Mouse (Mus musculus): Measurements from ENCODE around the gene Runx2. TPM values are rescaled to one million over a fixed set of nuclear protein-coding genes. Genes with fewer than 3 reads are reported as not detected.

Gene Runx2
- polyA plus RNA-seq, 1 experiment from 2014 or later = 10.1 TPM

DNA sequence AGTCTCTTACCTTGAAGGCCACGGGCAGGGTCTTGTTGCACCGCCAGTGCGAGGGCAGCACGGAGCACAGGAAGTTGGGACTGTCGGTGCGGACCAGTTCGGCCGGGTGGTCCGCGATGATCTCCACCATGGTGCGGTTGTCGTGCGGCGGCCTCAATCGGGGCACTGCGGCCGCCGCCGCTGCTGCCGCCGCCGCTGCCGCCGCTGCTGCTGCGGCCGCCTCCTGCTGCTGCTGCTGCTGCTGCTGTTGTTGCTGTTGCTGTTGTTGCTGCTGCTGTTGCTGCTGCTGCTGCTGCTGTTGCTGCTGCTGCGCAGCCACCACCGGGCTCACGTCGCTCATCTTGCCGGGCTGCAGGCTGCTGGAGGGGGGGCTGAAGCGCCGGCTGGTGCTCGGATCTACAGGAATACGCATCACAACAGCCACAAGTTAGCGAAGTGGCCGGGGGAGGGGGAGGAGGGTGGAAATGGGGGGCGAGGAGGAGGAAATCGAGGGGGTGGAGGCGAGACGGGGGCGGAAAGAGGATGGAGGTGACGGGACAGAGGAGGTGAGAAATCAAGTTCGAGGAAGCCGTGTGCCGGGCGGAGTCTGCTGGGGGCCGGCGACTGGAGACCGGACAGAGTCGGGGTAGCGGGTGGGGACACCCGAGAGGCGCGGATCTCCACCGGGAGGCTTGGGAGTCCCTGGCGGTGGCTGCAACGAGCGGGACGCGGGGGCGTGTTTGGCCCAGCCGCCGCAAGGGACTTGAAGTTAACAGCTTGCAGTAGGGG, 79.2 kb downstream of the Runx2 start:
- H3K4me3 ChIP-seq (ENCODE audit: low read depth, low read length) = peak overlapping the region; percentile 76
- H3K4me2 ChIP-seq (ENCODE audit: low read depth, low read length) = peak overlapping the region; percentile 88
- no peaks in the 10 kb centered on the region; the same call in 1 of the 2 replicates for H3K4me1 ChIP-seq (ENCODE audit: control insufficient read depth, insufficient read depth, low read length)
- H3K36me3 ChIP-seq (replicated peaks; ENCODE audit: control insufficient read depth, insufficient read depth, low read depth, low read length) = no peaks in the 10 kb centered on the region
- H3K9ac ChIP-seq (replicated peaks; ENCODE audit: low read length) = peak overlapping the region; percentile 84
- WGBS = under 1% methylated on average over 54 of the region's 64 CpGs
- DNase-seq (ENCODE audit: low spot score) = peak; percentile 49
- H3K9me3 ChIP-seq (replicated peaks; ENCODE audit: control insufficient read depth, low read length) = no peaks in the 10 kb centered on the region
- no peak; the same call in 1 of the 2 replicates for ATAC-seq (replicated peaks; ENCODE audit: insufficient number of reproducible peaks, low FRiP score, low TSS enrichment, low read depth)
- peaks cover 25% of the 10 kb centered on the region for H3K27me3 ChIP-seq (ENCODE audit: control insufficient read depth, insufficient read depth, low read length)
- peak overlapping the region; percentile 83 for H3K27ac ChIP-seq (replicated peaks; ENCODE audit: low read depth, low read length)

DNA sequence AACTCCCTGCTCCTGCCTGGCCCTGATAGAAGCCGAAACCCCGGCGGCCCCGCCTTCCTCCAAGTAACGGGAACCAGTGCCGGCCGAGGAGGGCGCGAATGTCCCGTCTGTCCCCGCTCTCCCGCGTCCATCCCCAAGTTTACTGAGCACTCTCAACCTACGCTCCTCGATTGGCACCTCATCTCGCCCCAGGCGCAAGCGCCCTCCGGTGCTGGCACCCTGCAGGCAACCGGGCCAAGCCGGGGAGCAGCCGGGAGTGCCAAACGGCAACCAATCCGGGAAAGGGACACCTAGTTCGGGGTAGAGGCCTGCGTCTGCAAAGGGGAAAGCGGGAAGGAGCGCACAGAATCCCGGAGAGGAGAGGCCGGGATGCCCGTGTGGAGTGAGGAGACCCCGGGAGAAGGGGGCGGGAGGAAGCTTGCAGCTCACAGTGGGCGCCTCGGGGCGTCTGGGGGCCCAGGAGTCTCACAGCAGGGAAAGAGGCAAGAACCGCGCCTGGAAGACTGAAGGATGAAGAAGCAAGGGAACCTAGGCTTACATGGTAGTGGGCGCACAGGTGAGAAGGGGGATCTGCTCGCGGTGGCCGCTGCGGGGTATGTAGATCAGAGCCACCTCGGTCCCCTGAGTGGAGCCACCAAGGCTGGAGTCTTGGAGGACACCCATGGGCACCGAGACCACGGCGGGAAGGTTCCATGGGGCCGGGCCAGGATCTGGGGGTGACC, 79.9 kb downstream of the Runx2 start:
- Histone ChIP-seq H3K4me3 (ENCODE audit: low read depth, low read length) (peak overlapping the region; percentile 76), H3K4me1 (ENCODE audit: control insufficient read depth, insufficient read depth, low read length) (no peaks in the 10 kb centered on the region; the same call in 1 of the 2 replicates), H3K9me3 (replicated peaks; ENCODE audit: control insufficient read depth, low read length) (no peaks in the 10 kb centered on the region), H3K9ac (replicated peaks; ENCODE audit: low read length) (peak overlapping the region; percentile 84), H3K36me3 (replicated peaks; ENCODE audit: control insufficient read depth, insufficient read depth, low read depth, low read length) (no peaks in the 10 kb centered on the region), H3K4me2 (ENCODE audit: low read depth, low read length) (peak overlapping the region; percentile 88), H3K27ac (replicated peaks; ENCODE audit: low read depth, low read length) (0 out of 2 replicates have a peak overlapping the region, but pooled peaks have one; percentile 62), H3K27me3 (ENCODE audit: control insufficient read depth, insufficient read depth, low read length) (peaks cover 25% of the 10 kb centered on the region)
- under 1% methylated on average over 48 of the region's 48 CpGs for WGBS
- DNase-seq (ENCODE audit: low spot score) (peak; percentile 53), ATAC-seq (replicated peaks; ENCODE audit: insufficient number of reproducible peaks, low FRiP score, low TSS enrichment, low read depth) (0 out of 2 replicates have a peak, but pooled peaks have one; percentile 12)

DNA sequence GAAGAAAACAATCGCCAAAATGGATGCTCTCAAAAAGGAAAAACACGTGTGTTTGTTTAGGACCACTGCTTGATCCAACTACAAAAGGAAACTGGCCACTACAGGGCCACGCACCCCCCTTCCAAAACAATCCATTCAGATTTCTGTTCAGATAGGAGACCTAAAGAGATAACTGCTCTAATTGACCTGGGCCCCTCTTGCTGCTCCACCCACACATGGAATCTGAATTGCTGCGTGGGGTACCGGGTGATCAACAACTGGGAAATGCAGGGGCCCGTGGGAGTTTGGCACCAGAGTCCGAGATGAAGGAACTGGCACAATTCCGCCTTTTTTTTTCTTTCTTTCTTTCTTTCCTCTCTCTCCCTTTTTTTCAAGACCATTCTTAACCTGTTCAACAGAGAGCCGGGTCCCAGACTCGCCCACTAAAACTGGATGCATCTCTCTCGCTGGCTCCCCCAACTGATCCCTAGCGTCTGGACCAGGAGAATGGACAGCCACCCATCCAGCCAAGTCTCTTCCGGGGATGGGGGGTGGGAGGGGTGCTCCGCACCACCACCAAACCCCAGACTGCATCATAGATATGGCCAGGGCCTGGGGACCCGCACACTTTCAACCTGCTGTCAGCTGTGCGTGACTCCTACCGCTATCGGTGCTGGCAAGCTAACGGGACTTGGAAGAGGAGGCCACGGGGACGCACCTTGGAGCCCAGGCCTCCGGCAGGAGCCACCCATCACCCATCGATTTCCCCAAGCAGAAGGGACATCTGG, 80.9 kb downstream of the Runx2 start:
- Histone ChIP-seq H3K4me2 (ENCODE audit: low read depth, low read length) (peak overlapping the region; percentile 88), H3K4me3 (ENCODE audit: low read depth, low read length) (peak overlapping the region; percentile 76), H3K9ac (replicated peaks; ENCODE audit: low read length) (peak overlapping the region; percentile 84), H3K27me3 (ENCODE audit: control insufficient read depth, insufficient read depth, low read length) (peaks cover 17% of the 10 kb centered on the region), H3K36me3 (replicated peaks; ENCODE audit: control insufficient read depth, insufficient read depth, low read depth, low read length) (no peaks in the 10 kb centered on the region), H3K4me1 (ENCODE audit: control insufficient read depth, insufficient read depth, low read length) (no peaks in the 10 kb centered on the region; the same call in 1 of the 2 replicates), H3K9me3 (replicated peaks; ENCODE audit: control insufficient read depth, low read length) (no peaks in the 10 kb centered on the region), H3K27ac (replicated peaks; ENCODE audit: low read depth, low read length) (no peak overlapping the region)
- DNase-seq (ENCODE audit: low spot score) (no peak), ATAC-seq (replicated peaks; ENCODE audit: insufficient number of reproducible peaks, low FRiP score, low TSS enrichment, low read depth) (no peak)
- under 1% methylated on average over 23 of the region's 23 CpGs for WGBS

DNA sequence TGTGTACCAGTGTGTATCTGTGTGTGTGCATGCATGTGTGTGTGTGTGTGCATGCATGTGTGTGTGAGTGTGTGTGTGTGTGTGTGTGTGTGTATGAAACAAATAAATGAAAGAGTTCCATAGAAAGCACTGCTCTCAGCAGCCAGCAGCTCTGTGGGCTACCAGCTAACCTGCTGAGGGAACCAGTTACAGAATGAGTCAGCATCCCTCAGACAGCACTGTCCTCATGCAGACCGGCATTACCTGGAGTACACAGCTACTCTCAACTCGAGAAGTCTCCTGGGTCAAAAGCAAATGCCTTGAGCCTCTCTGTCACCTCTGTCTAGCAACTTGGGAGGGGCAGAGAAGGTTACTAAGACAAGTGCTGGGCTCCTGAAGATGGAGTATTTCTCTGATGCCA, 86.1 kb downstream of the Runx2 start:
- no peak overlapping the region for H3K27ac ChIP-seq (replicated peaks; ENCODE audit: low read depth, low read length)
- no peaks in the 10 kb centered on the region for H3K36me3 ChIP-seq (replicated peaks; ENCODE audit: control insufficient read depth, insufficient read depth, low read depth, low read length)
- ATAC-seq (replicated peaks; ENCODE audit: insufficient number of reproducible peaks, low FRiP score, low TSS enrichment, low read depth) (no peak), DNase-seq (ENCODE audit: low spot score) (no peak)
- H3K4me3 ChIP-seq (ENCODE audit: low read depth, low read length) = no peak overlapping the region
- WGBS = 43% methylated on average over 2 of the region's 2 CpGs
- no peak overlapping the region for H3K9ac ChIP-seq (replicated peaks; ENCODE audit: low read length)
- no peak overlapping the region for H3K4me2 ChIP-seq (ENCODE audit: low read depth, low read length)
- H3K27me3 ChIP-seq (ENCODE audit: control insufficient read depth, insufficient read depth, low read length) = no peaks in the 10 kb centered on the region
- no peaks in the 10 kb centered on the region for H3K9me3 ChIP-seq (replicated peaks; ENCODE audit: control insufficient read depth, low read length)
- H3K4me1 ChIP-seq (ENCODE audit: control insufficient read depth, insufficient read depth, low read length) = no peaks in the 10 kb centered on the region

DNA sequence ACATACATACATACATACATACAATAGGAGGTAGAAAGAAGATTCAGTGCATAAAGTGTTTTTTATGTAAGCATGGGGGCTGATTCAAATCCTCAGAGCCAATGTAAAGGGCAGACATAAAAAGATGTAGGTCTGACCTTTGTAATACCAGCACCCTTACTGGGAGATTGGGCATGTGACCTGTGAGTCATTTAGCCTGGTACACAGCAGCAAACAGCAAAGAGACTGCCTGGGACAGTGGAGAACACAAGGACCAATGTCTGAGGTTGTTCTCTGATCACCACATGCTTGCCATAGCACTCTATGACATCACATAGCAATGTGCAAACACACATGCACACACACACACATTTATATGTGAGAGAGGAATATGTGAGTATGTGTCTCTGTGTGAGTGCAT, 86.9 kb downstream of the Runx2 start:
- no peak overlapping the region for H3K27ac ChIP-seq (replicated peaks; ENCODE audit: low read depth, low read length)
- DNase-seq (ENCODE audit: low spot score) (no peak), ATAC-seq (replicated peaks; ENCODE audit: insufficient number of reproducible peaks, low FRiP score, low TSS enrichment, low read depth) (no peak)
- no peaks in the 10 kb centered on the region for H3K9me3 ChIP-seq (replicated peaks; ENCODE audit: control insufficient read depth, low read length)
- H3K4me3 ChIP-seq (ENCODE audit: low read depth, low read length) = no peak overlapping the region
- no peaks in the 10 kb centered on the region for H3K27me3 ChIP-seq (ENCODE audit: control insufficient read depth, insufficient read depth, low read length)
- H3K4me2 ChIP-seq (ENCODE audit: low read depth, low read length) = no peak overlapping the region
- no peak overlapping the region for H3K9ac ChIP-seq (replicated peaks; ENCODE audit: low read length)
- no peaks in the 10 kb centered on the region for H3K4me1 ChIP-seq (ENCODE audit: control insufficient read depth, insufficient read depth, low read length)
- H3K36me3 ChIP-seq (replicated peaks; ENCODE audit: control insufficient read depth, insufficient read depth, low read depth, low read length) = no peaks in the 10 kb centered on the region

DNA sequence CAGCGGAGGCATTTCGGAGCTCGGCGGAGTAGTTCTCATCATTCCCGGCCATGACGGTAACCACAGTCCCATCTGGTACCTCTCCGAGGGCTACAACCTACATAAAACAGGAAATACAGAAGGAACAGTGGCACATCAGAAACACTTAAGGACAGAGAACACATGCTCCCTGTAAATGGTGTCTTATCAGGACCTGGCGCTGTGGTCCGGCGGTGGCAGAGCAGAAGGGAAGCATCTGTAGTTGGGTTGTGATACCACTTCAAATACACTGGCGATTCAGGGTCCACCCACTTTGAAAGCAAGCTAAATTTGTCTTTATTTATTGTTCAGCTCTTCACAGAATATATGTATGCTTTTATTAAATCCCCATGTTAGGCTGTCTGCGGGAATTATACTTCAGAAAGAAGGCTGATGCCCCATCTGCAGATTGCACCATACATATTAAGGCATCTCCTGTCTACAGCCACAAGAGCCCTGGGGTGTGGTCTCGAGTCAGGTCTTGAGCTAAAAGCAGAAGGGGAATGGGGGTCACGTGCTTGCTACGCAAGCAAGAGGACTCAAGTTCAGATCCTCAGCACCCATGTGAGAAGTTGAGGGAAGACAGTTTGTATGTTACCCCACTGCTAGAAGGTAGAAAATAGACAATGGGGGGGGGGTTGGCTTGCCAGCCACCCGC, 89.7 kb downstream of the Runx2 start:
- ATAC-seq (replicated peaks; ENCODE audit: insufficient number of reproducible peaks, low FRiP score, low TSS enrichment, low read depth) = no peak
- Histone ChIP-seq H3K4me2 (ENCODE audit: low read depth, low read length) (no peak overlapping the region), H3K9me3 (replicated peaks; ENCODE audit: control insufficient read depth, low read length) (no peaks in the 10 kb centered on the region), H3K4me1 (ENCODE audit: control insufficient read depth, insufficient read depth, low read length) (no peaks in the 10 kb centered on the region), H3K4me3 (ENCODE audit: low read depth, low read length) (no peak overlapping the region), H3K36me3 (replicated peaks; ENCODE audit: control insufficient read depth, insufficient read depth, low read depth, low read length) (no peaks in the 10 kb centered on the region), H3K27ac (replicated peaks; ENCODE audit: low read depth, low read length) (no peak overlapping the region), H3K27me3 (ENCODE audit: control insufficient read depth, insufficient read depth, low read length) (no peaks in the 10 kb centered on the region), H3K9ac (replicated peaks; ENCODE audit: low read length) (no peak overlapping the region)
- WGBS = 86% methylated on average over 16 of the region's 16 CpGs
- no peak for DNase-seq (ENCODE audit: low spot score)

DNA sequence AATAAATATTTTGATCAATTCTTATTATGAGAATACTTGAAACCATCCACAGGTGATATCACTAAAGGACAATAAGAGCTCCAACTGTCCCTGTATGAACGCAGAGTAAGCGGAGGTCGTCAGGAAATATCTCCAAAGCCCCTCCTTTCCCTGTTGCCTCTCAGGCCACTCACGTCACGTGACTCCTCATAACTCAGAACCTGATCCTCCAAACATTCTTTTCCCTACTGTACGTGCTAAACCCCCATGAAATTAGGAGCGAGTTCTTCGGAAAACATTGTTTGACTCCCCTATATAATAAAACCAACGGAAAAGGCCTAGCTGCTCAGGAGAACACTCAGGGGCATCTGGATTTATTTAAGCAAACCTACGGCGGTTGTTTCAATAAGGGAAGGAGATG, 90.3 kb downstream of the Runx2 start:
- Histone ChIP-seq H3K9ac (replicated peaks; ENCODE audit: low read length) (no peak overlapping the region), H3K27me3 (ENCODE audit: control insufficient read depth, insufficient read depth, low read length) (no peaks in the 10 kb centered on the region), H3K27ac (replicated peaks; ENCODE audit: low read depth, low read length) (no peak overlapping the region), H3K4me3 (ENCODE audit: low read depth, low read length) (no peak overlapping the region), H3K4me1 (ENCODE audit: control insufficient read depth, insufficient read depth, low read length) (no peaks in the 10 kb centered on the region), H3K4me2 (ENCODE audit: low read depth, low read length) (no peak overlapping the region), H3K9me3 (replicated peaks; ENCODE audit: control insufficient read depth, low read length) (no peaks in the 10 kb centered on the region), H3K36me3 (replicated peaks; ENCODE audit: control insufficient read depth, insufficient read depth, low read depth, low read length) (no peaks in the 10 kb centered on the region)
- ATAC-seq (replicated peaks; ENCODE audit: insufficient number of reproducible peaks, low FRiP score, low TSS enrichment, low read depth) = no peak
- DNase-seq (ENCODE audit: low spot score) = peak; percentile 45
- WGBS = 60% methylated on average over 11 of the region's 11 CpGs
